Mouse (Mus musculus) left cerebral cortex, postnatal 36 days (tissue): ENCODE data around the gene Tmsb15b2. TPM values are rescaled to one million over a fixed set of nuclear protein-coding genes. Genes with fewer than 3 reads are reported as not detected.
"Not testable (repeated sequence)": the region's sequence is repeated elsewhere in the genome, so short reads cannot be mapped to it uniquely, and the experiment has no call there.

ENCODE experiments used
- DNase-seq, 2 experiments: peaks; one replicate each; pipeline ENCODE4 v3.0.0; 2021 to 2022; ENCODE audit warnings: low spot score in 2 of 2, mixed read lengths in 1 of 2
- intact Hi-C: fragments of 180-260 bp; cut with DNase I; formaldehyde crosslinking; loops from one replicate; pipeline ENCODE4 v1.15.1; 2025
- total RNA-seq, 2 experiments: library from RNA; stranded (reverse); gene quantifications; 2 replicates each; pipeline ENCODE4 v1.2.3; 2021

Tmsb15b2 gene
- 10 to 100 TPM in 1 of 2 experiments, 1 to 10 TPM in 1; 7.2 to 23.5 TPM for total RNA-seq

DNA sequence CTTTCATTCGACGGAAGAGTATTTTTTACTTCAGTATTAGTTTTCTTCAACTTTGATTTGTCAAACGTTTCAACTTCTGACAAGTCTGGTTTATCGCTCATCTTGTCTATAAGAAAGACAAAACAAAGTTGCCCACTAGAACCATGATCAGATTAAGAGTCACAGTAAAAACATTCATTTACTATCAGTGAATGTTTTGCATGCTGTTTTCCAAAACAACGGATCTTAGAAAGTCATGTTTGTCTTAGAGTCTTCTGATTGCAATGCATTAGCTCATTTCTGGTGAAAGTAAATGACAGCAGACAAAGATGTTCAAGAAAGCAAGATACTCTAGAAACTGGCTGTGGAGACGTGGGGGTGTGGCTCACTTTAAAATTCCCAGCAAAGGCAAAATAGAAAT lies at the start of gene Tmsb15b2:
Gene Tmsb15b2 (minus strand): TSS at position 101 of the 400 bp plus-strand sequence.
- DNase-seq = not testable (repeated sequence)
- intact Hi-C loops = loop anchor here (5.0 kb wide), 1 partner anchor 42 kb away; no protein-coding TSS in a partner anchor

DNA sequence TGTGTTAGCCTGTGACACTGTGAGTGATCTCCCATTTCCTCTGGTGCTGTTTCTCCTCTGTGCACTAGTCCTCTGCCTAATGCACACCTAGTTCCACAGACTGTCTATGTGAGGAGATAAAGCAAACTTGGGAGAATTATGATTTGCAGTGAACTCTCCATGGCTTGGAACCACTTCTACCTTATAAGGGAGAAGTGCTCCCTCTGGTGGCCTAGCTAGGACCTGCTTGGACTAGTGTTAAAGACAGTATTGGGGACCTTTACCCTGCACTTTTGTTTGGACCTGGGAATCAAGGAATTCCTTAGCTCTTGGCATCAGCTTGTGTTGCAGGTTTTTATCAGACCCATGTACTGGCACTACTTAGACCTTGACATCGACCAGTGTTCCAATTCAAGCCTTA lies 44.0 kb upstream of the Tmsb15b2 start:
- peak; percentile 15 to 29 for DNase-seq
- intact Hi-C loops = loop anchor here (5.0 to 10.0 kb wide), 3 partner anchors 42 to 425 kb away; partner anchors contain the start of genes Morf4l2, Tceal3, Tmsb15b1 and Tmsb15b2

- intact Hi-C loops = loop anchor here (5.0 to 10.0 kb wide), 3 partner anchors 40 to 423 kb away; partner anchors contain the start of genes Morf4l2, Tceal3, Tmsb15b1 and Tmsb15b2
- no peak for DNase-seq
These were observed 42.4 kb upstream of the Tmsb15b2 start for GRCm38 (mm10) chrX:137017668-137018067.

- DNase-seq = peak in 1 of 2 experiments; percentile 25
- intact Hi-C loops = loop anchor here (2.0 to 10.0 kb wide), 4 partner anchors 38 to 420 kb away; partner anchors contain the start of genes Morf4l2, Tceal3, Tmsb15b1 and Tmsb15b2
These were observed 39.9 kb upstream of the Tmsb15b2 start for GRCm38 (mm10) chrX:137015099-137015709.

DNA sequence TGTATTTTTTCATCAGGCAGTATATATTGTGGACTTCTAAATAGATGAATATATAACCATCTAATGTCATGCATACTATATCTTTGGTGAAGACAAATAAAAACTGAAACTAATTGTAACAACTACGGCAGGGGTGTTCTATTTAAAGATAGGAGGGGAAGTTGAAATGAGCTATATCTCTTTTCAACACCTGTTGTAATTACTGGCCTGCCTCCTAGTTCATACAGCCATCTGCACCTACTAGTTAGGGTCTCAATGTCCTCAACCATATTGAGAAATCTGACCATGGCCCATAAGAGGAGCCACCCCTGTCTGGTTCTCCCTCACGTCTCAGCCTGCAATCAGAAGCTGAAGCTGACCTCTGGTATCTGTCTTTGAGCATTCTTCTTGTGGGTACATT lies 21.0 kb upstream of the Tmsb15b2 start:
- no peak for DNase-seq
- intact Hi-C loops = loop anchor here (10.0 kb wide), 2 partner anchors 251 to 371 kb away; partner anchors contain the start of gene Morf4l2

DNA sequence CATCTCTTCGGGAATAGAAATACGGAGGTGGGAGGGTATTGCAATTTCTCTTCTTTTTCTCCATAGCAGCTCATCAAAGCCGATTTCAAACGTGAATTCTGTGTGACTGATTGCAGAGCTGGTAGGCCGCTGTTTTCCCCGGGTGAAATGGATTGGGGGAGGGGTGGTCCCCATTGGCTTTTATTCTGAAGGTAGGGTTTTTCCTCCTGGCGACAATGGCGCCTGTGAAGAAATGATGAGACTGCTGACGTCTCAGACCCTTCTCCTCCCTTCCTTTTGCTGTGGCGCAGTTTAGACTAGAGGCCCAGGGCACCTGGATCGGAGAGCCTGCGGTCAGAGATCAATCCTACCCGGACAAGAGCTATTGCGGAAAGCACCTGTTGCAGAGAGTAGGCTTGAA lies 18.3 kb upstream of the Tmsb15b2 start:
- intact Hi-C loops = loop anchor here (10.0 kb wide), 2 partner anchors 249 to 369 kb away; partner anchors contain the start of gene Morf4l2
- DNase-seq = peak; percentile 18 to 31

GRCm38 (mm10) chrX:136992978-136993547 lies 17.8 kb upstream of the Tmsb15b2 start, which contains the start of gene Zcchc18:
Gene Zcchc18 (plus strand): TSS chrX:136993155.
- intact Hi-C loops = loop anchor here (10.0 kb wide), 2 partner anchors 248 to 368 kb away; partner anchors contain the start of gene Morf4l2

DNA sequence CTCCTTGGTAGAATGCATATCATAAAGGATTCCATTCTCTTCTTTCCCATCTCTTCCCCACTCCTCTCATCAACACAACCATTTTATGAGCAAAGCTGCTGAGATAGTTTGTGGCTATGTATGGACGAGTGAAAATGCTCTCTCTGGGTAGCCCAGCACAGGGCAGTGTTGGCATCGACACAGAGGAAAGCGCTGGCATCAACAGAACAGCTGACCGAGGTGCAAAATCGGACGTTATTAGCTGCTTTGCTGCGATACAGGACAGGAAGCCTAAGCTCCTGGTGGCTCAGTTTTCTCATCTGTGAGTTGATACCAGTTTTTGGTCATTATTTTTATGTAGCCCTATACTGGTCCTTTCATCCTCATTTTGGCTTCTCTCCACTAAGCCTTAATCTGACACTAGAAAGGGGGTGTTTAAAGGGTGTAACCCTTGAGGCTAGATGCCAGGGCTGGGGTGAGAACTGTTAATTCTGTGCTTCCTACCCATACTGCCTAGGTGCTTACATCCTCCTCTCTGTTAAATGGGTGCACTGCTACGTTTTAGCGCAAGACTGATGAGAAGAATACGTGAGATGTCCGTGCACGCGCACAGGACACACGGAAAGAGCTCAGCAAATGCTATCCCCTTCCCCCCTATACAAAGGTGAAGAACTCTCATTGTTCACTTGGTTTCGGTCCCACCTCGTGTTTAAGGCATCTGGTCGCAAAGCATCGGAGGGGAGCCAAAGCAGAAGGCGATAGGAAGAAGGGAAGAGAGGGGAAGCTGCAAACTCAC lies 17.1 kb upstream of the Tmsb15b2 start:
- intact Hi-C loops = loop anchor here (10.0 kb wide), 2 partner anchors 248 to 368 kb away; partner anchors contain the start of gene Morf4l2
- DNase-seq = no peak

More at GRCm38 (mm10) chrX:136992978-136993547, 17.8 kb upstream of the Tmsb15b2 start, which contains the start of gene Zcchc18:
- DNase-seq = peak; percentile 80 to 84

GRCm38 (mm10) chrX:136991274-136991673 lies 16.0 kb upstream of the Tmsb15b2 start:
- intact Hi-C loops = loop anchor here (10.0 kb wide), 2 partner anchors 246 to 366 kb away; partner anchors contain the start of gene Morf4l2
- no peak for DNase-seq

DNA sequence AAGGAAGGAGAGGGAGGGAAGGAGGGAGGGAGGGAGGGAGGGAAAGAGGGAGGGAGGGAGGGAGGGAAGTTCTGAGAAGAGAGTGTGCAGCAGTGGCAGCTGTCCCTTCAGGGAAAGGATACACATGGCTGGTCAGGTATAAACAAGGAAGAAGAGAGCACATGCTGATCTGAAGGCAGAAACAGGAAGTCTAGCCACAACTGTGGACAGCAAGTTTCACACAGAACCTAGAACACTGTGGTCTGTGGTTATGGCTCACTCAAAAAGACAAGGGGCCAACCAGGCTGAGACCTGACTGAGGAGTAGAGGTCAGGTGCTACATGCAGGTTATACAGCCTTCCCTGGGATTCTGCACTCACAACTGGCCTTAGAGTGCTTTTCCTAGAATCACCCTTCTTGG lies 10.7 kb upstream of the Tmsb15b2 start:
- DNase-seq = no peak
- intact Hi-C loops = no loop called here

- DNase-seq = no peak
- intact Hi-C loops = loop anchor here (5.0 kb wide), 1 partner anchor 39 kb away; no protein-coding TSS in a partner anchor
These were observed 3.3 kb upstream of the Tmsb15b2 start for GRCm38 (mm10) chrX:136978616-136979015.

GRCm38 (mm10) chrX:136976424-136977084 lies 1.3 kb upstream of the Tmsb15b2 start, which contains the start of the genes Tmsb15l and Tmsb15b1:
Gene Tmsb15l (minus strand): TSS chrX:136976869.
Gene Tmsb15b1 (minus strand): TSS chrX:136976874.
- DNase-seq = peak in 1 of 2 experiments; percentile 72
- intact Hi-C loops = loop anchor here (5.0 kb wide), 1 partner anchor 41 kb away; no protein-coding TSS in a partner anchor

GRCm38 (mm10) chrX:136959688-136960087 lies 15.6 kb downstream of the Tmsb15b2 start:
- DNase-seq = no peak
- intact Hi-C loops = no loop called here

GRCm38 (mm10) chrX:136958300-136958699 lies 17.0 kb downstream of the Tmsb15b2 start:
- intact Hi-C loops, DNase-seq: not testable (repeated sequence)

GRCm38 (mm10) chrX:136957583-136958279 lies 17.6 kb downstream of the Tmsb15b2 start:
- intact Hi-C loops = not testable (repeated sequence)
- peak; percentile 66 to 75 for DNase-seq

DNA sequence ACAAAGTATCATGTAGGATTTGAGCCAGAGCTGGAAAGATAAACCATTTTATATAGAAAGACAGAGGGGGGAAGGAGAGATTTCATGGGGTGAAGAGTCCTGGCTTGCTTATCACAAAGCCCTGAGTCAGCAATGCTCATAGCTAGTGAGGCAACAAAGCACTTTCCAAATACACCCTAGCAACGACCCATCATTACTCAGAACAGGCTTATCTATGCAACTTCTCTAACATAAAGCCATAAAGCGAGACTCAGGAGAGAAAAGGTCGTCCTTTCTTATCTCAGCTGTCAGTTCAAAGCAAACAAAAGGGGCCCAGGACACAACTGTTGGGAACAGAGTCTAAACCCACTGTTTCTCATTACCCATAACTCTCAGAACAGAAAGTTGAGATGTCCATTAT lies 37.3 kb downstream of the Tmsb15b2 start:
- DNase-seq = no peak
- intact Hi-C loops = no loop called here

DNA sequence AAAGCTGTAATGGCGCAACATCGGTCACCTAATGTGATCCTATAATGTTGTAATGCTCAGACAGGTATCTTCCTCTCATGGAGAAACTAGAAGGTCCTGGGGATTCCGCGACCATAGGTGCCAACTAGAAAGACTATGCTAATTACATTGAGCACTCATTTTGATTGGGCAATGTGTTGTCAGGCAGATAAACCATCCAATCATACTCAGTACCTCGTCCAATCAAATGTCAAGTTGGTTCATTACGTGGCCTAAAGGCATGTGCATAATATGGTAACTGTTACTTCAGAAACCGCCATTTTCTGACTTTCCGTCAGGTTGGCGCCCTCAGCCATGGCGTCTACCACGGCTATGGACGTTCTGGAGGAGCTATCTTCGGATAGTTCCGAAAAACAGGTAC lies 48.3 kb downstream of the Tmsb15b2 start, which contains the start of gene H2bfm:
Gene H2bfm (plus strand): TSS at position 295 of the 400 bp plus-strand sequence.
- no peak for DNase-seq
- intact Hi-C loops = no loop called here

DNA sequence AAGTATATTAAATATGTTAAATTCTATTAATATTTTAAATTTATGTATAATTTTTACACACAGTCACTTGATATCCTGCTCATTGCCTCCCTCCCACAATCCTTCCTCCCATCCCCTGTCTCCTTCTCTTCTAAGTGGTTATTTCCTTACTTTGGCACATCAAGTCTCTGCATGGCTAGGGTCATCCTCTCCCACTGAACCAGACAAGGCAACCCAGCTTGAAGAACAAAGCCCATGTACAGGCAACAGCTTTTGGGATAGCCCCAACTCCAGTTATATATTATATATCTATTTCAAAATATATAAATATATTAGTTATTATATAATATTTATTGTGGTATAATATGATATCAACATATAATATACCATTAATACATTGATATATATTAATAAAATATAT lies 49.4 kb downstream of the Tmsb15b2 start:
- DNase-seq = no peak
- intact Hi-C loops = no loop called here
